Mouse (Mus musculus): ENCODE results near the gene Sync. TPM values are rescaled to one million over a fixed set of nuclear protein-coding genes. Genes with fewer than 3 reads are reported as not detected.

The Sync gene
- 1.9 TPM for polyA plus RNA-seq (2015; fragmentation: Illumina TruSeq; extraction: RNeasy Lipid Tissue Mini Kit (QIAGEN cat#74804); ENCODE audit: insufficient read depth, low replicate concordance)

DNA sequence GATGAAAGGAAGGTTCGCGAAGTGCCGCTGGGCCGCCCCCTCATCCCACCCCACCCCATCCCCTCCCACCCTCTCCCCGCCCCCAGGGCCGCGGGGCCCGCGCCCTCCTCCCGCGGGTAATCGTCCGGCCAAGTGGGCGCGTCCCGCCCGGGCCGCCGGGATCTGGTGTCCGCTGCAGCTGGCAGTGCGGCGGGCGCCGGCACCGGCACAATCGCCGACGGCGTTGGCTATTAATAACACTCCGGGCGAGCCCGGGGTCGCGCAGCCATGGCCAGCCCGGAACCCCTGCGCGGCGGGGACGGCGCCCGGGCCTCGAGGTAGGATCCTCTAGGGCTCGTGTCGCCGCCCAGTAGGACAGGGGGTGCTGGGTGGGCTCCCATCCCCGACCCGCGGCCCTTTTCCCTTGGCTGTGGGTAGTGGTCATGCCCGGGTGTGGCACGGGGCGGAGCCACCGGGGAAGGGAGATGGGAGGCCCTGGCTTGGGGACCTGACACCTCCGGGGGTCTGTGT lies at the start of gene Sync:
Gene Sync (plus strand): TSS at position 146 of the 510 bp plus-strand sequence.

GRCm38 (mm10) chr4:129261196-129261595 lies 26.2 kb upstream of the Sync start, which contains the start of gene C77080:
TSS of gene C77080 (minus strand) at chr4:129261404.

GRCm38 (mm10) chr4:129335216-129336074 lies 48.0 kb downstream of the Sync start, which contains the start of the genes Rbbp4 and Zbtb8os:
TSS of gene Rbbp4 (minus strand) at chr4:129335370.
TSS of gene Zbtb8os (plus strand) at chr4:129335695.

Other genes starting within 250 kb of the Sync start
- gene Rnf19b, start 229.3 kb upstream of the Sync start, polyA plus RNA-seq (2015; fragmentation: Illumina TruSeq; extraction: RNeasy Lipid Tissue Mini Kit (QIAGEN cat#74804); ENCODE audit: insufficient read depth, low replicate concordance) = 77.8 TPM
- not detected for gene Tmem54, start 182.1 kb upstream of the Sync start, polyA plus RNA-seq (2015; fragmentation: Illumina TruSeq; extraction: RNeasy Lipid Tissue Mini Kit (QIAGEN cat#74804); ENCODE audit: insufficient read depth, low replicate concordance)
- gene Hpca, start 165.6 kb upstream of the Sync start, polyA plus RNA-seq (2015; fragmentation: Illumina TruSeq; extraction: RNeasy Lipid Tissue Mini Kit (QIAGEN cat#74804); ENCODE audit: insufficient read depth, low replicate concordance) = not detected
- gene Fndc5, start 150.6 kb upstream of the Sync start, polyA plus RNA-seq (2015; fragmentation: Illumina TruSeq; extraction: RNeasy Lipid Tissue Mini Kit (QIAGEN cat#74804); ENCODE audit: insufficient read depth, low replicate concordance) = 1.8 TPM
- gene S100pbp, start 97.9 kb upstream of the Sync start, polyA plus RNA-seq (2015; fragmentation: Illumina TruSeq; extraction: RNeasy Lipid Tissue Mini Kit (QIAGEN cat#74804); ENCODE audit: insufficient read depth, low replicate concordance) = 74.0 TPM
- gene Yars, start 97.9 kb upstream of the Sync start, polyA plus RNA-seq (2015; fragmentation: Illumina TruSeq; extraction: RNeasy Lipid Tissue Mini Kit (QIAGEN cat#74804); ENCODE audit: insufficient read depth, low replicate concordance) = 28.6 TPM
- gene C77080, start 26.2 kb upstream of the Sync start, polyA plus RNA-seq (2015; fragmentation: Illumina TruSeq; extraction: RNeasy Lipid Tissue Mini Kit (QIAGEN cat#74804); ENCODE audit: insufficient read depth, low replicate concordance) = 0.61 TPM
- gene Rbbp4, start 47.8 kb downstream of the Sync start, polyA plus RNA-seq (2015; fragmentation: Illumina TruSeq; extraction: RNeasy Lipid Tissue Mini Kit (QIAGEN cat#74804); ENCODE audit: insufficient read depth, low replicate concordance) = 154 TPM
- 119 TPM for gene Zbtb8os, start 48.1 kb downstream of the Sync start, polyA plus RNA-seq (2015; fragmentation: Illumina TruSeq; extraction: RNeasy Lipid Tissue Mini Kit (QIAGEN cat#74804); ENCODE audit: insufficient read depth, low replicate concordance)
- gene Zbtb8a, start 90.5 kb downstream of the Sync start, polyA plus RNA-seq (2015; fragmentation: Illumina TruSeq; extraction: RNeasy Lipid Tissue Mini Kit (QIAGEN cat#74804); ENCODE audit: insufficient read depth, low replicate concordance) = 4.8 TPM
- not detected for gene Zbtb8b, start 153.2 kb downstream of the Sync start, polyA plus RNA-seq (2015; fragmentation: Illumina TruSeq; extraction: RNeasy Lipid Tissue Mini Kit (QIAGEN cat#74804); ENCODE audit: insufficient read depth, low replicate concordance)
- gene Bsdc1, start 174.0 kb downstream of the Sync start, polyA plus RNA-seq (2015; fragmentation: Illumina TruSeq; extraction: RNeasy Lipid Tissue Mini Kit (QIAGEN cat#74804); ENCODE audit: insufficient read depth, low replicate concordance) = 45.0 TPM
- gene Tssk3, start 203.4 kb downstream of the Sync start, polyA plus RNA-seq (2015; fragmentation: Illumina TruSeq; extraction: RNeasy Lipid Tissue Mini Kit (QIAGEN cat#74804); ENCODE audit: insufficient read depth, low replicate concordance) = not detected
- not detected for gene Fam229a, start 203.6 kb downstream of the Sync start, polyA plus RNA-seq (2015; fragmentation: Illumina TruSeq; extraction: RNeasy Lipid Tissue Mini Kit (QIAGEN cat#74804); ENCODE audit: insufficient read depth, low replicate concordance)
- 79.0 TPM for gene Marcksl1, start 226.0 kb downstream of the Sync start, polyA plus RNA-seq (2015; fragmentation: Illumina TruSeq; extraction: RNeasy Lipid Tissue Mini Kit (QIAGEN cat#74804); ENCODE audit: insufficient read depth, low replicate concordance)

Measured in spleen, adult 10 weeks (tissue).